Mouse (Mus musculus) T-helper 1 cell (primary cell): ENCODE measurements around the gene Galp.

ENCODE experiments used
- in situ Hi-C: fragments of 300-600 bp; cut with MboI, MseI; formaldehyde crosslinking; loops from one replicate; pipeline ENCODE4 v1.15.1; 2025; ENCODE audit warnings: high pct_unique_total_duplicates

Gene Galp

GRCm38 (mm10) chr7:6196790-6197189, at the start of gene Galp:
Gene Galp (plus strand): TSS chr7:6197090.
- in situ Hi-C loops, result no loop called here

- in situ Hi-C loops, result no loop called here
Observed at GRCm38 (mm10) chr7:6147688-6148087, 49.2 kb upstream of the Galp start.

GRCm38 (mm10) chr7:6151266-6151665, 45.6 kb upstream of the Galp start:
- in situ Hi-C loops, result loop anchor here (10.0 to 25.0 kb wide), 2 partner anchors 134 to 1064 kb away; partner anchors contain the start of genes Epn1 and Zfp667

- in situ Hi-C loops, result loop anchor here (10.0 to 25.0 kb wide), 2 partner anchors 133 to 1065 kb away; partner anchors contain the start of genes Epn1 and Zfp667
Observed at GRCm38 (mm10) chr7:6152036-6152435, 44.9 kb upstream of the Galp start.

GRCm38 (mm10) chr7:6153131-6153530, 43.8 kb upstream of the Galp start:
- in situ Hi-C loops, result loop anchor here (10.0 to 25.0 kb wide), 2 partner anchors 132 to 1066 kb away; partner anchors contain the start of genes Epn1 and Zfp667

- in situ Hi-C loops, result loop anchor here (10.0 to 25.0 kb wide), 2 partner anchors 131 to 1067 kb away; partner anchors contain the start of genes Epn1 and Zfp667
Observed at GRCm38 (mm10) chr7:6154164-6154563, 42.7 kb upstream of the Galp start.

- in situ Hi-C loops, result loop anchor here (10.0 to 25.0 kb wide), 2 partner anchors 130 to 1068 kb away; partner anchors contain the start of genes Epn1 and Zfp667
Observed at GRCm38 (mm10) chr7:6155031-6155872, 41.6 kb upstream of the Galp start.

GRCm38 (mm10) chr7:6155901-6156411, 40.9 kb upstream of the Galp start, which contains the start of gene Zfp787:
Gene Zfp787 (minus strand): TSS chr7:6155997.
- in situ Hi-C loops, result loop anchor here (10.0 to 25.0 kb wide), 2 partner anchors 129 to 1069 kb away; partner anchors contain the start of genes Epn1 and Zfp667

- in situ Hi-C loops, result loop anchor here (10.0 to 25.0 kb wide), 2 partner anchors 128 to 1070 kb away; partner anchors contain the start of genes Epn1 and Zfp667
Observed at GRCm38 (mm10) chr7:6156901-6157472, 39.9 kb upstream of the Galp start.

- in situ Hi-C loops, result loop anchor here (10.0 to 25.0 kb wide), 2 partner anchors 127 to 1070 kb away; partner anchors contain the start of genes Epn1 and Zfp667
Observed at GRCm38 (mm10) chr7:6157479-6157878, 39.4 kb upstream of the Galp start.

- in situ Hi-C loops, result loop anchor here (10.0 to 25.0 kb wide), 2 partner anchors 125 to 1072 kb away; partner anchors contain the start of genes Epn1 and Zfp667
Observed at GRCm38 (mm10) chr7:6159604-6160003, 37.3 kb upstream of the Galp start.

GRCm38 (mm10) chr7:6161541-6161940, 35.3 kb upstream of the Galp start:
- in situ Hi-C loops, result loop anchor here (25.0 kb wide), 1 partner anchor 1074 kb away; the partner anchor contains the start of gene Epn1

GRCm38 (mm10) chr7:6162172-6162571, 34.7 kb upstream of the Galp start:
- in situ Hi-C loops, result loop anchor here (25.0 kb wide), 1 partner anchor 1075 kb away; the partner anchor contains the start of gene Epn1

- in situ Hi-C loops, result loop anchor here (25.0 kb wide), 1 partner anchor 1077 kb away; the partner anchor contains the start of gene Epn1
Observed at GRCm38 (mm10) chr7:6164671-6165070, 32.2 kb upstream of the Galp start.

- in situ Hi-C loops, result loop anchor here (25.0 kb wide), 1 partner anchor 1082 kb away; the partner anchor contains the start of gene Epn1
Observed at GRCm38 (mm10) chr7:6169403-6169802, 27.5 kb upstream of the Galp start.

GRCm38 (mm10) chr7:6170391-6170790, 26.5 kb upstream of the Galp start:
- in situ Hi-C loops, result loop anchor here (25.0 kb wide), 1 partner anchor 1083 kb away; the partner anchor contains the start of gene Epn1

GRCm38 (mm10) chr7:6170871-6171270, 26.0 kb upstream of the Galp start:
- in situ Hi-C loops, result loop anchor here (25.0 kb wide), 1 partner anchor 1084 kb away; the partner anchor contains the start of gene Epn1

GRCm38 (mm10) chr7:6171444-6172005, 25.4 kb upstream of the Galp start:
- in situ Hi-C loops, result loop anchor here (25.0 kb wide), 1 partner anchor 1084 kb away; the partner anchor contains the start of gene Epn1

- in situ Hi-C loops, result loop anchor here (25.0 kb wide), 1 partner anchor 1085 kb away; the partner anchor contains the start of gene Epn1
Observed at GRCm38 (mm10) chr7:6172006-6172649, 24.8 kb upstream of the Galp start, which contains the start of gene Zfp444. Gene Zfp444 (plus strand): TSS chr7:6172226.

- in situ Hi-C loops, result loop anchor here (25.0 kb wide), 1 partner anchor 1085 kb away; the partner anchor contains the start of gene Epn1
Observed at GRCm38 (mm10) chr7:6172674-6173244, 24.1 kb upstream of the Galp start.
